Mouse (Mus musculus) bone marrow, adult 2 months (tissue): ENCODE results near the gene Atxn1. TPM values are rescaled to one million over a fixed set of nuclear protein-coding genes. Genes with fewer than 3 reads are reported as not detected.

Source experiments
- H3K27ac ChIP-seq: fragments of 200-500 bp; 2 replicates; pipeline ENCODE4 v1.5.1; 2012; ENCODE audit warnings: low read depth, mild to moderate bottlenecking, control low read depth, inconsistent platforms, low read length; ENCODE audit not compliant: control insufficient read depth, poor library complexity, insufficient read depth
- H3K4me1 ChIP-seq: fragments of 200-500 bp; 2 replicates; pipeline ENCODE4 v1.6.1; 2011; ENCODE audit warnings: low read length; ENCODE audit not compliant: control insufficient read depth, insufficient read depth
- H3K4me3 ChIP-seq: fragments of 200-500 bp; replicated peaks from 2 replicates; pipeline ENCODE3; 2011; ENCODE audit warnings: mild to moderate bottlenecking, low read depth, low read length, control low read depth; ENCODE audit not compliant: control insufficient read depth
- CTCF ChIP-seq: fragments of 200-500 bp; IDR thresholded peaks from 2 replicates; pipeline ENCODE4 v1.5.1; 2011; ENCODE audit warnings: low read length, control low read depth; ENCODE audit not compliant: control insufficient read depth, insufficient read depth
- POLR2A ChIP-seq: fragments of 200-500 bp; IDR thresholded peaks from 2 replicates; pipeline ENCODE4 v1.6.1; 2011; ENCODE audit warnings: low read depth, mild to moderate bottlenecking, control low read depth, low read length, borderline replicate concordance; ENCODE audit not compliant: control insufficient read depth
- WGBS: fragments of 180-500 bp; shearing (Covaris S2); methylation state at CpG from one replicate; pipeline ENCODE4 v1.1.7; 2018; 5-methylcytosine and 5-hydroxymethylcytosine counted together
- polyA plus RNA-seq: library from polyadenylated mRNA; stranded (reverse); fragments of >200 nt; gene quantifications from 2 replicates; pipeline ENCODE4 v1.2.4, GENCODE M21; 2011; ENCODE audit warnings: low replicate concordance; ENCODE audit not compliant: missing spikeins, insufficient read depth, insufficient read length

Atxn1 gene
- polyA plus RNA-seq, 1 experiment = 5.8 TPM

DNA sequence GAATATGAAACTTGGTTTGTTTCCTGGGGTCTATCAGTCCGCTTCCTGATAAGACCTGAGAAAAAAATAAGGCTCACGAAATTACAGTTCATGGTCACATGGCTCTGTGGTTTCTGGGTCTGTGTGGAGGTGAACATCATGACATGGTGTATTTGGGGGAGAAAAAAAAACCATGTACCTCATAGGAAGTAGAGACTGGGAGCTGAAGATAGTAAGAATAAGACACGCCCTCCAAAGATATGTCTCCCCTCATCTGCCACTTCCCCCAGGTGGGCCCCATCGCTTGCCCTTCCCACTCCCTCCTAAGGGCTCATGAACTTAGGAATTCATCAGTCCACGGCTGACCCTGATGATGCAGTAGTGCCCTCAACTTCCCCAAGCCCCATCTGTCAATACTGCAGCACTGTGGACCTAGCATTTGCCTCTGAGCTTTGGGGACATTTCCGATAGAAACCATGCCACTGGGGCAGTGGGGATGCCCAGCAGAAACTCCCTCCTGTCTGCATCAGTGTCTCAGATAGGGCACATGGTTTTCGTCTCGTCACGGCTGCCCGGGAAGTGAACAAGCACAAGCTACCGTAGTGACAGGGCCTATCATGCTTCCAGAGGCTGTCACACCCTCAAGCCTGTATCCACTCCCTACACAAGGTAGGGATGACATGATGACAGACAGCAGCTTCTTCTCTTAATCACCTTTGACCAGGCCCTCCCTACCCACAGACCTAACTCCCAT, 437.4 kb downstream of the Atxn1 start:
- WGBS = 37% methylated on average over 11 of the region's 11 CpGs
- TF ChIP-seq POLR2A (no peak), CTCF (no peak)
- no peak overlapping the region for H3K4me3 ChIP-seq
- no peaks in the 10 kb centered on the region for H3K4me1 ChIP-seq
- H3K27ac ChIP-seq = no peak overlapping the region

DNA sequence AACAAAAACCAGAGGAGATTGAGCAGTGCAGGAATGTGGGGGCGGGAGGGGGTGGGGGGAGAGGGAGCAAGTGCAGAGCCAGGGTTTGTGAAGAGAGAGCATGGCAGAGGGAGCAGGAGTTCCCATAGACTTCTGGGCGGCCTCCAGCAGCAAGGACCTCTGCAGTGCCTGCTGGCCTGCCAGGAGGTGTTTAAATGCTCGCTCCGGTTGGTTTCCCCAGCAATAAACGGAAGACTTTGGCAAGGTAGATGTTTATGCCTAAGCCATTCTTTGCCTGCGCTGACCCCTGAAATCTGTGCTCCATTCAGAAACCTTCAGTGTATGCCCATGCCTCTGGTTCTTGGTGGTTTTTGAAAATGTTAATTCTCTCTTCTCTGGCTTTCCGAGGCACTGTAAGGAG, 438.6 kb downstream of the Atxn1 start:
- 80% methylated on average over 7 of the region's 7 CpGs for WGBS
- H3K4me3 ChIP-seq = no peak overlapping the region
- H3K27ac ChIP-seq = no peak overlapping the region
- H3K4me1 ChIP-seq = no peaks in the 10 kb centered on the region
- TF ChIP-seq CTCF = no peak
- no peak for TF ChIP-seq POLR2A

DNA sequence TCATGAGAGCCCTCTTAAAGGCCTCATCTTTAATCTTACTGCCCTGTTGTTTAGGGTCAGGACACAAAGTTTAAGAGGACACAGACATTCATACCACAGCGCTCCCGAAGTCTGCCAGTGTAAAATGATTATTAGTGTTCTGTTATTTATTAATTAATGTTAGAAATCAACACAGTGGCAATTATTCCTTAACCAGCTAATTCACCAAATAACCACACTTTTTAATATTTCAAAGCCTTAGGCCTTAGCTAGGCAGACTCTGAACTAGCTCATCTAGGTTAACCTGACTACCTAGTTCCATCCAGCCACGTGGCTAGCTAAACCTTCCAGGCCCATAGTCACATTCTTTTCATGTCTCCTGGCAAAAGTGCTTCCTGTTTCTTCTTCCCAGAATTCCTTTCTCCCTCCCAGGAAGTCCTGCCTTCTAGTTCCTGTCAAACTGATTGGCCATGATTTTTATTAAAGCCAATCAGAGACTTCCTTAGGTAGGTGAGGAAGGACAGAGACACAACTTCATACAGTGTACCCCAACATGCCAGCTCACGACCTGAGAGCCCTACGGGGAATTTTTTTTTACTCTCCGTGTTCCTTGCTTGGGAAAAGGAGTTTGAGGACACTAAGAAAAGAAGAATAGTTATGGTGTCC, 439.9 kb downstream of the Atxn1 start:
- Histone ChIP-seq H3K4me3 (no peak overlapping the region), H3K27ac (no peak overlapping the region), H3K4me1 (no peaks in the 10 kb centered on the region)
- TF ChIP-seq POLR2A (no peak), CTCF (no peak)
- 90% methylated on average over 6 of the region's 6 CpGs for WGBS

DNA sequence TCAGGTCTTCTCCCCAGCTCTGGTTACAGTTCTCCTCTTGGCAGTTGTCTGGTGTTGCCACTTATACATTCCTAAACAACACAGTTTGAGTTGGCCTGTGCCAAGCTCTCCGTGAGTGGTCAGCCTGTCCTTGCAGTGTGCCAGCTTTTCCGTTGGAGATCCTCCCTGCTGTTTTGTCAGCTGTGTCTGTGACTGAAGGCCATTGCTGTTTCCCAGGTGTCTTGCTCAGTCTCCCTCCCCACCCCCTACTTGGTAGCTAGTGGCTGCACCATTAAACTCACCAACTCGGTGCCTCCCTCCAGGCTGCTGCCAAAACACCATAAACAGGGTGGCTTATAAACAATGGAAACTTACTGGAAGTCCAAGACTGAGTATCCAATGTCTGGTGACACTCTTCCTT, 440.5 kb downstream of the Atxn1 start:
- TF ChIP-seq POLR2A = no peak
- no peak for TF ChIP-seq CTCF
- Histone ChIP-seq H3K27ac (no peak overlapping the region), H3K4me3 (no peak overlapping the region), H3K4me1 (no peaks in the 10 kb centered on the region)
- 82% methylated on average over 3 of the region's 3 CpGs for WGBS

DNA sequence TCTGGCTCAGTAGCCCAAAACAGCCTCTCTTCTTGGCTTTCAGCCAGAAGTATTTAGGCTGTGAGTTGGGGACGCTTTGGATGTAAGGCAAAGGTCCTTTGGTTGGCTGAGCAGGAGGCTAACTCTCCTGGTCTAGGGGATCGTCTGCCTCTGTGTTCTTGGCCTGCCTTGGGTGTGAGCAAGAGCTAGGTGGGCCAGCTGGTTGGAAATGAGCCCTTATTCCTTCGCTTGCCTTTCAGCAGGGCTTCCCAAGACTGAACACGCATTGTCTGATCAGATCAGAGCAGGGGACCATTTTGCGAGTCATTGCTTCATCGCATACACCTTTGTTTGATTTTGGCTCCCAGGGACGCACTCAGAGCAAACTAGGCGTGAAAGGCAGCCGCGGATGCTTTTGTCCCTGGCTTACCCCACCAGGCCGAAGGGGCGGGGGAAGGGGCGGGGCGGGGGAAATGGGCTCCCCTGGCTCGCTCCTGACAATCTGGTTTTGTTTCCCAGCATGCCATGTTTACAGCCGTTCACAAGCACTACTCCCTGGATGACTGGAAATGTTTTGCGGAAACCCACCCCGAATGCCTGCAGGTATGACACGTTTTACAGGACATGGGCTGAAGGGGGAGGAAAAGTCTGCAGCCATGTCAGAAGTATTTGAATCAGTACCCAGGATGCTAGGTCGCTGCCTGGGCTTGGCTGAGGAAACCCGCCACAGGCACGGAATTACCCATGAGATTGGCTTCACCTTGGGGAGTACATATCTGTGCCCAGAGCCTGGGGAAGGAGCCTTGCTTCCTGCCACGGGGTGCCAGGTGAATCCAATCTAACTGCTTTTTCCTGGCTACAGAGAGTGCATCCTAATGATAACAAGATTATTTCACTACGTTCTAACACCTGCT, 448.1 kb downstream of the Atxn1 start:
- no peak overlapping the region for H3K27ac ChIP-seq
- H3K4me1 ChIP-seq = peaks cover 5% of the 10 kb centered on the region; the same call in 1 of the 2 replicates
- no peak overlapping the region for H3K4me3 ChIP-seq
- TF ChIP-seq CTCF = no peak
- WGBS = 55% methylated on average over 24 of the region's 24 CpGs

DNA sequence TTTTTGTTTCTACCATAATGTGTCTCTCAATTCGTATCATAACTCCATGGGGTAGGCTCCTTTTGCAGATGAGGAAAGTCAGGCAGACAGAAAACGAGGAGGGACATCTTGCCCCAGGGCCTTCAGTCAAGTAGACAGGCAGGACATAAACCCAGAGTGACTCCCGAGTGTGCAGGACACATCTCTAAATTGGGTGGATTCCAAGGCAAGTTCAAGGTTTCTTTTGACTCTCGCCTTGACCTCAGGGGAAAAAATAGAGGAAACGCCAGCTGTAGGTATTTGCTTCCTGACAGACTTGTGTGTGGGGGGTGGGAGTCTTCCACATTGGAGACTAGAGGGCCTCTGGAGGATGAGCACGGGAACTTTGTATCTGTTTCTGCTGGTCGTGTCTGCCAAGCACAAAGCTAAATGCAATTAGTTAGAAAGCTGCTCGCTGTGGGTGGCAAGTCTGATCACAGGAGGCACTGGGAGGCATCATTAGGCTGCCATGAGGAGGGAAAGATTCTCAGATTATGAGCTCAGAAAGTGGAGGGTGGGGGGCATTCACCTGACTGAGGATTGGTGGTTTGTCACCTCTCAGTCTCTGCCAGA, 449.9 kb downstream of the Atxn1 start:
- WGBS = 34% methylated on average over 8 of the region's 8 CpGs
- H3K27ac ChIP-seq = no peak overlapping the region
- H3K4me1 ChIP-seq = peaks cover 5% of the 10 kb centered on the region; the same call in 1 of the 2 replicates
- H3K4me3 ChIP-seq = no peak overlapping the region
- TF ChIP-seq POLR2A = no peak
- TF ChIP-seq CTCF = no peak

DNA sequence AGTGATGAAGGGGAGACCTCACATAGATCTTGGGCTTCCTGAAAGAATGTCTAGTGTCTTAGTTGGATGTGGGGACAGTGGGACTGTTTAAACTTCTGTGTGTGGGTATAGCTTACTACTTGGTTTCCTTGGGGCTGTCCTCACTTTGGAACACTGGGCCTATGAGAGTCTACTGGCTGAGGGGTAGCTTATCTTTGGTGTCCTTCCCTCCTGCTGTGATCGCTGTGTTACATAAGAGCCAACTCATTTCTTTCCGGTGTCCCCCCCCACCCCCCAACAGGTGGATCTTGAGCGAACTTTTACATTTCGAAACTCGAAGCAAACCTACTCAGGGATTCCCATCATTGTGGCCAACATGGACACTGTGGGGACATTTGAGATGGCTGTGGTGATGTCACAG, 450.7 kb downstream of the Atxn1 start:
- no peak overlapping the region for H3K4me3 ChIP-seq
- TF ChIP-seq POLR2A = no peak
- no peak for TF ChIP-seq CTCF
- no peak overlapping the region for H3K27ac ChIP-seq
- 24% methylated on average over 5 of the region's 5 CpGs for WGBS
- H3K4me1 ChIP-seq = peaks cover 5% of the 10 kb centered on the region; the same call in 1 of the 2 replicates
